Mouse (Mus musculus) embryonic facial prominence, embryonic 15.5 days (tissue): ENCODE results near the gene Arl2. TPM values are rescaled to one million over a fixed set of nuclear protein-coding genes. Genes with fewer than 3 reads are reported as not detected.
"Not testable (repeated sequence)": the region's sequence is repeated elsewhere in the genome, so short reads cannot be mapped to it uniquely, and the experiment has no call there.

ENCODE experiments used
- ATAC-seq: fragments of 200-750 bp; cut with Nextera tagmentation; 2 replicates; pipeline ENCODE4 v1.8.0; 2017; ENCODE audit warnings: low read depth, moderate TSS enrichment; ENCODE audit not compliant: insufficient number of reproducible peaks, low FRiP score, low TSS enrichment
- H3K27ac ChIP-seq: fragments of 300-500 bp; sonication (generic); replicated peaks from 2 replicates; pipeline ENCODE4 v1.5.1; 2015; ENCODE audit warnings: mild to moderate bottlenecking, inconsistent platforms
- H3K27me3 ChIP-seq: fragments of 300-500 bp; sonication (generic); 2 replicates; pipeline ENCODE4 v1.6.1; 2015; ENCODE audit warnings: inconsistent platforms
- H3K36me3 ChIP-seq: fragments of 300-500 bp; sonication (generic); 2 replicates; pipeline ENCODE4 v1.6.1; 2015; ENCODE audit warnings: mild to moderate bottlenecking, inconsistent platforms
- H3K4me1 ChIP-seq: fragments of 300-500 bp; sonication (generic); 2 replicates; pipeline ENCODE4 v1.6.1; 2015; ENCODE audit warnings: inconsistent platforms
- H3K4me2 ChIP-seq: fragments of 300-500 bp; sonication (generic); replicated peaks from 2 replicates; pipeline ENCODE4 v1.6.1; 2015; ENCODE audit warnings: mild to moderate bottlenecking, inconsistent platforms
- H3K4me3 ChIP-seq: fragments of 300-500 bp; sonication (generic); replicated peaks from 2 replicates; pipeline ENCODE4 v1.5.1; 2015; ENCODE audit warnings: mild to moderate bottlenecking, inconsistent platforms
- H3K9ac ChIP-seq: fragments of 300-500 bp; sonication (generic); 2 replicates; pipeline ENCODE4 v1.6.1; 2015; ENCODE audit warnings: inconsistent platforms
- H3K9me3 ChIP-seq: fragments of 300-500 bp; sonication (generic); replicated peaks from 2 replicates; pipeline ENCODE4 v1.6.1; 2016; ENCODE audit warnings: inconsistent platforms
- WGBS: fragments of 180-500 bp; shearing (Covaris S2); methylation state at CpG from one replicate; pipeline ENCODE4 v1.1.7; 2015; 5-methylcytosine and 5-hydroxymethylcytosine counted together
- polyA plus RNA-seq: library from polyadenylated mRNA; unstranded; fragments of >200 nt; fragmentation: Nextera tagmentation; extraction: Ambion mirVana; gene quantifications from 2 replicates; pipeline ENCODE4 v1.2.1, GENCODE M21; 2015

Arl2 gene
- polyA plus RNA-seq, 1 experiment from 2014 or later, result 100 TPM

- Histone ChIP-seq H3K9ac (no peak overlapping the region), H3K4me3 (no peak overlapping the region), H3K4me2 (no peak overlapping the region), H3K9me3 (no peaks in the 10 kb centered on the region), H3K27me3 (no peaks in the 10 kb centered on the region), H3K36me3 (no peaks in the 10 kb centered on the region), H3K4me1 (peaks cover 13% of the 10 kb centered on the region), H3K27ac (no peak overlapping the region)
- no peak for ATAC-seq
- WGBS, result 76% methylated on average over 5 of the region's 5 CpGs
These were observed 3.5 kb upstream of the Arl2 start for GRCm38 (mm10) chr19:6144842-6145241.

GRCm38 (mm10) chr19:6140678-6141393 is 512 bp downstream of the Arl2 start, which contains the start of gene Batf2:
TSS of gene Batf2 (plus strand) at chr19:6140983.
- H3K27ac ChIP-seq, result peak within 1 kb of the TSS; percentile 98

DNA sequence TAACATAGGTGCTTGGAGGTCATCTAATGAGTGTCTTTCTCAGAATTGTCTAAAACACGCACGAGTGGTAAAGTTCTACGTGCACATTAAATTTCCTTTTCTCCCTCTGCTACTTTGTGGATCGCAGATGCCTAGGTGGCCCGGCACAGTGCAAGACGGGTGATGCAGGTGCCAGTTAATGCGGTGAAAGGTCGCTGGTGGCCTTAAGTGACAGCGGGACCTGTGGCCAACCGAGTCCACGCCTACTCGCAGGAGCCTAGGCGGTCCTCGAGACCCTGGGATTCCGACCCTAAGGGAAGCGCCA is 1.0 kb downstream of the Arl2 start:
- Histone ChIP-seq H3K9me3 (no peaks in the 10 kb centered on the region), H3K4me2 (peak overlapping the region; percentile 76), H3K4me3 (peak overlapping the region; percentile 76), H3K4me1 (peaks cover 19% of the 10 kb centered on the region), H3K27ac (peak overlapping the region; percentile 98), H3K27me3 (no peaks in the 10 kb centered on the region), H3K9ac (peak overlapping the region; percentile 81), H3K36me3 (peaks cover 22% of the 10 kb centered on the region)
- 4% methylated on average over 16 of the region's 16 CpGs for WGBS
- no peak for ATAC-seq

More at GRCm38 (mm10) chr19:6140678-6141393, 512 bp downstream of the Arl2 start, which contains the start of gene Batf2:
- H3K27me3 ChIP-seq, result no peaks in the 10 kb centered on the region
- peak within 1 kb of the TSS; percentile 76 for H3K4me2 ChIP-seq
- peaks cover 17% of the 10 kb centered on the region; the same call in 1 of the 2 replicates for H3K36me3 ChIP-seq
- H3K9ac ChIP-seq, result peak within 1 kb of the TSS; percentile 81
- peaks cover 19% of the 10 kb centered on the region for H3K4me1 ChIP-seq
- H3K9me3 ChIP-seq, result no peaks in the 10 kb centered on the region
- under 1% methylated on average over 67 of the region's 68 CpGs for WGBS
- peak; percentile 92 for ATAC-seq
- H3K4me3 ChIP-seq, result peak within 1 kb of the TSS; percentile 76

DNA sequence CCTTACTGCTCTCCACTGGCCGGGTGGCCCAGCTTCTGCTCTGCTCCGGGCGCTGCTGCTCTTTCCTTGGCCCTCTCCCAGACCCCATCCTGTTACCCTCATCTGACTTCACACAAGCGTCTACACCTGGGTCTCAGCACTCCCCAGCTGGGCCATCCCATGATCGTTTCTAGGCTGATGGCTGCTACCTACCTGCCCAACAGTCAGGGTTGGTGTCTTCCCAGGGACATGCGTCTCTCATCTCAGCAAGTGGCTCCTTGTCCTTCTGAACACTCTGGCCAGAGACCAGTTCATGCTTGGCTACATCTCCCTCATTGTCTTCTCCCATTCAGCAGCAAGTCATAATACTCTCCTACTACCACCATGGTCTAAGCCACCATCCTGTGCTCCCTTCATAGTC is 1.6 kb downstream of the Arl2 start:
- peaks cover 28% of the 10 kb centered on the region for H3K36me3 ChIP-seq
- H3K4me1 ChIP-seq, result peaks cover 19% of the 10 kb centered on the region
- H3K9ac ChIP-seq, result 0 out of 2 replicates have a peak overlapping the region, but pooled peaks have one; percentile 81
- H3K27me3 ChIP-seq, result no peaks in the 10 kb centered on the region
- peak overlapping the region; percentile 76 for H3K4me2 ChIP-seq
- H3K9me3 ChIP-seq, result no peaks in the 10 kb centered on the region
- no peak for ATAC-seq
- peak overlapping the region; percentile 76 for H3K4me3 ChIP-seq
- 0 out of 2 replicates have a peak overlapping the region, but pooled peaks have one; percentile 98 for H3K27ac ChIP-seq
- WGBS, result 97% methylated on average over 6 of the region's 6 CpGs

GRCm38 (mm10) chr19:6136397-6136796 is 5.0 kb downstream of the Arl2 start:
- no peak for ATAC-seq
- no peaks in the 10 kb centered on the region for H3K27me3 ChIP-seq
- H3K4me3 ChIP-seq, result no peak overlapping the region
- 78% methylated on average over 3 of the region's 3 CpGs for WGBS
- no peaks in the 10 kb centered on the region for H3K9me3 ChIP-seq
- H3K4me1 ChIP-seq, result peaks cover 14% of the 10 kb centered on the region
- H3K36me3 ChIP-seq, result peaks cover 31% of the 10 kb centered on the region
- H3K27ac ChIP-seq, result no peak overlapping the region
- H3K9ac ChIP-seq, result no peak overlapping the region
- H3K4me2 ChIP-seq, result no peak overlapping the region

DNA sequence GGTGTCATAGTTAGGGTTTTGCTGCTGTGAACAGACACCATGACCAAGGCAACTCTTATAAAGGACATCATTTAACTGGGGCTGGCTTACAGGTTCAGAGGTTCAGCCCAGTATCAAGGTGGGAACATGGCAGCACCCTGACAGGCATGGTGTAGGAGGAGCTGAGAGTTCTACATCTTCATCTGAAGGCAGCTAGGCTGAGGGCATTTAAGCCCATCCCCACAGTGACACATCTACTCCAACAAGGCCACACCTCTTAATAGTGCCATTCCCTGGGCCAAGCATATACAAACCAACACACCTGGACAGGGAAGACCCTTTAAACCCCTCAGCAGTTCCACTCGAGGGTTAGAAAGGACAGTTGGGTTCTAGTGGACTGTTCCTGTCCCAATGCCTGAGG is 8.2 kb downstream of the Arl2 start:
- not testable (repeated sequence) for H3K4me3 ChIP-seq, H3K9ac ChIP-seq, H3K27ac ChIP-seq, H3K4me2 ChIP-seq, ATAC-seq, H3K27me3 ChIP-seq, H3K9me3 ChIP-seq, H3K4me1 ChIP-seq
- H3K36me3 ChIP-seq, result peaks cover 31% of the 10 kb centered on the region
- 45% methylated on average over 1 of the region's 1 CpGs for WGBS

DNA sequence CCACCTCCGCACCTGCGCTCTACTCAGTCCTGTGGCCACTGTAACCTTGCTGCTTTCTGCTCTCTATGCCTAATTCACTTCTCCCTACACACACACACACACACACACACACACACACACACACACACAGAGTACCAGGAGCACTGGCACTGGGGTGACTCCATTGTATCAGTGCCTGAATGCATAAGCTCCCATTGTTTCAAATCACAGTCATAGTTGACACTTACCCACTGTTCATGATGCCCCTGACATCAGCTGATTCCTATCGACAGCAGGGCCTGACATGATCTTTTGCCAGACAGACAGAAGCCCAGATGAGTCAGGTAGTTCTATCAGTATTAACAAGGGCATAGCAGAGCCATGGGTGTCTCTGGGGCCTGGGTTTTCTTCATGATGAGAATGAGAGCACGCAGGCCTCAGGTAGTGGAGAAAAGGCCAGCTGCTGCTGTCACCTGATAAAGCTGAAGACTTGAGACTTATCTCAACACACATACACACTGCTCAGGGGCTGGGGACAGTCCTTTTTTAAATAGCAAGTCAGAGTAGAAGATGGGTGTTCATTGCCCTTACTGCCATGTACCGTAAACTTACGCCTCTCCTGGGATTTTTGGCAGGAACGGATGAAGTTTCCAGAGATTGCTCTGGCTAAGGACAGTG is 9.0 kb downstream of the Arl2 start:
- H3K4me3 ChIP-seq, result no peak overlapping the region
- no peak overlapping the region for H3K4me2 ChIP-seq
- peaks cover 29% of the 10 kb centered on the region for H3K36me3 ChIP-seq
- no peak overlapping the region for H3K9ac ChIP-seq
- peaks cover 4% of the 10 kb centered on the region; the same call in 1 of the 2 replicates for H3K4me1 ChIP-seq
- WGBS, result 78% methylated on average over 7 of the region's 7 CpGs
- H3K9me3 ChIP-seq, result no peaks in the 10 kb centered on the region
- H3K27ac ChIP-seq, result no peak overlapping the region
- no peaks in the 10 kb centered on the region for H3K27me3 ChIP-seq
- ATAC-seq, result no peak

DNA sequence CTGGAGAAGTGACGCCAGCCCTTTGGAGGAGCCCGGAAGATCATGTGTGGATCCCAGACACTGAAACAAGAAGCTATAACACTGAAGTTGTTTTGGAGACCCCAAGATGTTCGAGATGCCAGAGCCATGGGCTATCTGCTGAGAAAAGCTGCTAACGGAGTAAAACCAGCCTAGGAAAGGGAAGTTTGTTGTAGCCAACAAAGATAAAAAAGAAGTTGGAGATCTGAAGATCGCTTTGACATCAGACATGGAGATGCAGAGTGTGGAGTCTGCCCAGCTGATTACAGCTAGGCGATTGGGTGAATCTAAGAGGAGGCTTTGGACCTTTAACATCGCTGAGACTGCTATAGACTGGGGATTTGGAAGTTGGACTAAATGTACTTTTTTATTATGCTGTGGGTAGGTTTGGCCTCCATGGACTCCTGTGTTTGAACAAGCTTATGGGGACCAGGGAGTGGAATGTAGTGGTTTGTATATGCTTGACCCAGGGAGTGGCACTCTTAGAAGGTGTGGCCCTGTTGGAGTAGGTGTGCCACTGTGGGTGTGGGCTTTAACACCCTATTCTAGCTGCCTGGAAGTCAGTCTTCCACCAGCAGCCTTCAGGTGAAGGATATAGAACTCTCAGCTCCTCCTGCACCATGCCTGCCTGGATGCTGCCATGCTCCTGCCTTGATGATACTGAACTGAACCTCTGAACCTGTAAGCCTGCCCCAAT is 10.8 kb downstream of the Arl2 start:
- not testable (repeated sequence) for H3K9ac ChIP-seq, ATAC-seq, H3K27ac ChIP-seq, H3K4me2 ChIP-seq, H3K9me3 ChIP-seq, H3K27me3 ChIP-seq, H3K4me3 ChIP-seq, H3K4me1 ChIP-seq
- H3K36me3 ChIP-seq, result peaks cover 11% of the 10 kb centered on the region
- WGBS, result 74% methylated on average over 7 of the region's 7 CpGs

DNA sequence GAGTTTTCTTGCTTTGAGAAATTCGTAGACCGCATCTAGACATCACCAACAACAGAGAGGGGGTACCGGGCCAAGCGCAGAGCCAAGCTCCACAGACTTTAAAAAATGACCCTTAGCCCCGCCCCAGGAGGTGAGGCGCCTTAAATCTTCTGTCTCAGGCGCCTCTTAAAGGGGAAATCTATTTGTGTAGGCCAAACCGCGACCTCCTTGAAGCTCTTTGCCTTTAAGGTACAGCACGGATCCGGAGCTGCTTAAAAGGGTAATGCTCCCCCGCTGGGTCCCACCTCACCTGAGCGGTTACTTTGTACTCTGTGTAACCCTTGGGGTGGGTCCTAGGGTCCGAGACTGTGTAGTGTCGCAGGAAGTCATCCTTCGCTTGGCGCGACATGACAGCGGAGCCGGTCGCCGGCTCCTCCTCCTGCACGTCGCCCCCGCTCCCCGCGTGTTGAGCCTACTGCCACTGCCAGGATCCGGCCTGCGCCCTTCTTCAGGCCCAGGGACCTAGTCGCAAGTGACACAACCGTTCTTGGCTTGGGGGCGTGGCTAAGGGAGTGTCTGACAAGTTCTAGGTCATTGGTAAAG is 13.5 kb downstream of the Arl2 start, which contains the start of gene Snx15:
Gene Snx15, minus strand, starts transcription at position 545 of the 582 bp plus-strand sequence.
- peak; percentile 93 for ATAC-seq

DNA sequence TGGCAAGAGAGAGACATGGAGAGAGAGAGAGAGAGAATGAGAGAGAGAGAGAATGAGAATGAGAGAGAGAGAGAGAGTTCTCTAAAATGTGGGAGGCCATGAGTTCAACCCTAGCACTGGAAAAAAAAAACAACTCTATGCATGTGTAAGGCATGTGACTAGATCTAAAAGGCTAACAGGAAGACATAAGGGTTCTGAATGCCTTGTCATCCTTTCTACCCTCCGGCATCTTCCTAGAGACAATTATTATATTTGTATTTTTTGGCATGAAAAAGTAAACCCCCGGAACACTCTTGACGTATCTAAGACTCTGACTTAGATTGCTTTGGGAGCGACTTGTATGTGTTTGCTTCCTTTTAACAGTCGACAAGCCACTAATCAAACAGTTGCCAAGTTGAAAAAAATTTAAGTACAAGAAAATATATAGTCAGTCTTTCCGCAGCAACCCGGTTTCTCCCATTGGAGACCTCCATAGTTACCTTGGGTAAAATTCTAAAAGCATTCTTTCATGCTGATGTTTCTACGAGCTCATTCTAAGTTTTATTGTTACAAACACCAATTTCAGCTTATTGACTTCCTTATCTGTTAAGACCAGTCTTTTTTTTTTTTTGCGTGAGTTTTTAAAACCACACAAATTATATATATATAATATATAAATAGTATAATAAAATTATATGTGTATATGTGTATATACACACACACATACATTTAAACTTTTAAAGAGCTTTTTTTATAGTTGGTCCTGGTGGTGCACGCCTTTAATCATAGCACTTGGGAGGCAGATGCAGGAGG is 14.4 kb downstream of the Arl2 start:
- peak overlapping the region; percentile 50 for H3K4me2 ChIP-seq
- no peaks in the 10 kb centered on the region for H3K9me3 ChIP-seq
- H3K27me3 ChIP-seq, result no peaks in the 10 kb centered on the region
- H3K4me1 ChIP-seq, result peaks cover 8% of the 10 kb centered on the region
- peak overlapping the region; percentile 18; the same call in 1 of the 2 replicates for H3K9ac ChIP-seq
- ATAC-seq, result no peak
- H3K4me3 ChIP-seq, result peak overlapping the region; percentile 53
- 69% methylated on average over 10 of the region's 10 CpGs for WGBS
- H3K27ac ChIP-seq, result peak overlapping the region; percentile 89
- no peaks in the 10 kb centered on the region for H3K36me3 ChIP-seq

More for the DNA sequence above, 13.5 kb downstream of the Arl2 start, which contains the start of gene Snx15:
- WGBS, result 0% methylated on average over 32 of the region's 32 CpGs
- H3K9me3 ChIP-seq, result no peaks in the 10 kb centered on the region
- no peaks in the 10 kb centered on the region for H3K36me3 ChIP-seq
- H3K4me3 ChIP-seq, result peak within 1 kb of the TSS; percentile 53
- H3K27ac ChIP-seq, result peak within 1 kb of the TSS; percentile 89
- peak within 1 kb of the TSS; percentile 50 for H3K4me2 ChIP-seq
- H3K27me3 ChIP-seq, result no peaks in the 10 kb centered on the region
- peaks cover 8% of the 10 kb centered on the region for H3K4me1 ChIP-seq
- peak within 1 kb of the TSS; percentile 18; the same call in 1 of the 2 replicates for H3K9ac ChIP-seq
